Mouse (Mus musculus) embryonic facial prominence, embryonic 13.5 days (tissue): Measurements from ENCODE around the gene U90926. TPM values are rescaled to one million over a fixed set of nuclear protein-coding genes. Genes with fewer than 3 reads are reported as not detected.
"Not testable (repeated sequence)": the region's sequence is repeated elsewhere in the genome, so short reads cannot be mapped to it uniquely, and the experiment has no call there.

ENCODE experiments used
- ATAC-seq: fragments of 200-750 bp; cut with Nextera tagmentation; 2 replicates; pipeline ENCODE4 v1.8.0; 2017; ENCODE audit warnings: low read depth; ENCODE audit not compliant: insufficient number of reproducible peaks, insufficient read depth, low FRiP score, low TSS enrichment
- H3K27ac ChIP-seq: fragments of 300-500 bp; sonication (generic); 2 replicates; pipeline ENCODE4 v1.5.1; 2015; ENCODE audit warnings: moderate library complexity, mild to moderate bottlenecking, inconsistent platforms
- H3K27me3 ChIP-seq: fragments of 300-500 bp; sonication (generic); 2 replicates; pipeline ENCODE4 v1.6.1; 2015; ENCODE audit warnings: mild to moderate bottlenecking, inconsistent platforms
- H3K36me3 ChIP-seq: fragments of 300-500 bp; sonication (generic); 2 replicates; pipeline ENCODE4 v1.6.1; 2015; ENCODE audit warnings: mild to moderate bottlenecking, inconsistent platforms
- H3K4me1 ChIP-seq: fragments of 300-500 bp; sonication (generic); 2 replicates; pipeline ENCODE4 v1.6.1; 2015; ENCODE audit warnings: inconsistent platforms
- H3K4me2 ChIP-seq: fragments of 300-500 bp; sonication (generic); 2 replicates; pipeline ENCODE4 v1.6.1; 2015; ENCODE audit warnings: moderate library complexity, mild to moderate bottlenecking, inconsistent platforms
- H3K4me3 ChIP-seq: fragments of 300-500 bp; sonication (generic); 2 replicates; pipeline ENCODE4 v1.5.1; 2015; ENCODE audit warnings: mild to moderate bottlenecking, inconsistent platforms
- H3K9ac ChIP-seq: fragments of 300-500 bp; sonication (generic); 2 replicates; pipeline ENCODE4 v1.6.1; 2015; ENCODE audit warnings: mild to moderate bottlenecking, inconsistent platforms
- H3K9me3 ChIP-seq: fragments of 300-500 bp; sonication (generic); 2 replicates; pipeline ENCODE4 v1.6.1; 2016; ENCODE audit warnings: inconsistent platforms
- WGBS: fragments of 180-500 bp; shearing (Covaris S2); methylation state at CpG from one replicate; pipeline ENCODE4 v1.1.7; 2015; ENCODE audit warnings: mixed read lengths; 5-methylcytosine and 5-hydroxymethylcytosine counted together
- polyA plus RNA-seq: library from polyadenylated mRNA; unstranded; fragments of >200 nt; fragmentation: Nextera tagmentation; extraction: Ambion mirVana; gene quantifications from 2 replicates; pipeline ENCODE4 v1.2.1, GENCODE M21; 2015

The U90926 gene
- polyA plus RNA-seq, 1 experiment from 2014 or later, result not detected

- H3K4me2 ChIP-seq, result no peak overlapping the region
- 89% methylated on average over 4 of the region's 4 CpGs for WGBS
- H3K27me3 ChIP-seq, result no peaks in the 10 kb centered on the region
Observed at GRCm38 (mm10) chr5:92212231-92212630, 3.0 kb downstream of the U90926 start.

GRCm38 (mm10) chr5:92210205-92210604 lies 5.0 kb downstream of the U90926 start:
- no peak overlapping the region for H3K4me2 ChIP-seq
- peaks cover 5% of the 10 kb centered on the region for H3K36me3 ChIP-seq
- no peaks in the 10 kb centered on the region for H3K9me3 ChIP-seq
- 72% methylated on average over 8 of the region's 8 CpGs for WGBS
- no peak for ATAC-seq
- H3K27me3 ChIP-seq, result no peaks in the 10 kb centered on the region
- no peaks in the 10 kb centered on the region for H3K4me1 ChIP-seq
- no peak overlapping the region for H3K4me3 ChIP-seq
- H3K9ac ChIP-seq, result no peak overlapping the region
- no peak overlapping the region for H3K27ac ChIP-seq

More at GRCm38 (mm10) chr5:92212231-92212630, 3.0 kb downstream of the U90926 start:
- Histone ChIP-seq H3K27ac (no peak overlapping the region), H3K4me1 (no peaks in the 10 kb centered on the region), H3K36me3 (no peaks in the 10 kb centered on the region), H3K9ac (no peak overlapping the region), H3K9me3 (no peaks in the 10 kb centered on the region), H3K4me3 (no peak overlapping the region)
- ATAC-seq, result no peak

- 79% methylated on average over 6 of the region's 6 CpGs for WGBS
- Histone ChIP-seq H3K36me3 (peaks cover 41% of the 10 kb centered on the region), H3K27me3 (no peaks in the 10 kb centered on the region), H3K4me3 (no peak overlapping the region), H3K4me1 (no peaks in the 10 kb centered on the region), H3K4me2 (no peak overlapping the region), H3K9me3 (no peaks in the 10 kb centered on the region), H3K9ac (no peak overlapping the region), H3K27ac (no peak overlapping the region)
- ATAC-seq, result no peak
Observed at GRCm38 (mm10) chr5:92206121-92206520, 9.1 kb downstream of the U90926 start.

- Histone ChIP-seq H3K9me3 (no peaks in the 10 kb centered on the region), H3K4me1 (no peaks in the 10 kb centered on the region), H3K27ac (no peak overlapping the region), H3K27me3 (no peaks in the 10 kb centered on the region), H3K4me2 (no peak overlapping the region), H3K9ac (no peak overlapping the region), H3K4me3 (no peak overlapping the region), H3K36me3 (peaks cover 45% of the 10 kb centered on the region)
- no peak for ATAC-seq
- 87% methylated on average over 5 of the region's 5 CpGs for WGBS
Observed at GRCm38 (mm10) chr5:92205706-92206105, 9.5 kb downstream of the U90926 start.

GRCm38 (mm10) chr5:92205184-92205583 lies 10.0 kb downstream of the U90926 start:
- 94% methylated on average over 7 of the region's 7 CpGs for WGBS
- Histone ChIP-seq H3K4me3 (no peak overlapping the region), H3K9me3 (no peaks in the 10 kb centered on the region), H3K27me3 (no peaks in the 10 kb centered on the region), H3K4me2 (no peak overlapping the region), H3K4me1 (no peaks in the 10 kb centered on the region), H3K27ac (no peak overlapping the region), H3K9ac (no peak overlapping the region), H3K36me3 (peaks cover 49% of the 10 kb centered on the region)
- no peak for ATAC-seq

- ATAC-seq, result no peak
- H3K36me3 ChIP-seq, result peaks cover 55% of the 10 kb centered on the region
- no peak overlapping the region for H3K4me3 ChIP-seq
- no peaks in the 10 kb centered on the region for H3K9me3 ChIP-seq
- H3K27ac ChIP-seq, result no peak overlapping the region
- WGBS, result 88% methylated on average over 6 of the region's 6 CpGs
- no peaks in the 10 kb centered on the region for H3K4me1 ChIP-seq
- no peak overlapping the region for H3K4me2 ChIP-seq
- H3K9ac ChIP-seq, result no peak overlapping the region
- H3K27me3 ChIP-seq, result no peaks in the 10 kb centered on the region
Observed at GRCm38 (mm10) chr5:92204162-92205036, 10.8 kb downstream of the U90926 start.

GRCm38 (mm10) chr5:92198266-92198665 lies 16.9 kb downstream of the U90926 start:
- no peaks in the 10 kb centered on the region for H3K4me1 ChIP-seq
- peaks cover 91% of the 10 kb centered on the region for H3K36me3 ChIP-seq
- WGBS, result 87% methylated on average over 8 of the region's 8 CpGs
- H3K27ac ChIP-seq, result no peak overlapping the region
- H3K4me3 ChIP-seq, result no peak overlapping the region
- H3K9me3 ChIP-seq, result no peaks in the 10 kb centered on the region
- no peak overlapping the region for H3K4me2 ChIP-seq
- H3K9ac ChIP-seq, result no peak overlapping the region
- H3K27me3 ChIP-seq, result no peaks in the 10 kb centered on the region
- ATAC-seq, result no peak

- Histone ChIP-seq H3K4me1 (no peaks in the 10 kb centered on the region), H3K4me3 (no peak overlapping the region), H3K27me3 (no peaks in the 10 kb centered on the region), H3K4me2 (no peak overlapping the region), H3K9ac (no peak overlapping the region), H3K36me3 (peaks cover 93% of the 10 kb centered on the region), H3K9me3 (no peaks in the 10 kb centered on the region), H3K27ac (no peak overlapping the region)
- WGBS, result 78% methylated on average over 15 of the region's 15 CpGs
- no peak for ATAC-seq
Observed at GRCm38 (mm10) chr5:92196895-92197811, 18.1 kb downstream of the U90926 start.

- not testable (repeated sequence) for H3K27ac ChIP-seq, ATAC-seq, H3K9ac ChIP-seq, H3K4me2 ChIP-seq, H3K9me3 ChIP-seq, H3K4me3 ChIP-seq, H3K27me3 ChIP-seq, H3K4me1 ChIP-seq
- peaks cover 87% of the 10 kb centered on the region for H3K36me3 ChIP-seq
- WGBS, result 44% methylated on average over 2 of the region's 2 CpGs
Observed at GRCm38 (mm10) chr5:92195716-92196115, 19.5 kb downstream of the U90926 start.

GRCm38 (mm10) chr5:92188881-92189483 lies 26.2 kb downstream of the U90926 start:
- H3K27ac ChIP-seq, result no peak overlapping the region
- no peaks in the 10 kb centered on the region for H3K4me1 ChIP-seq
- 95% methylated on average over 7 of the region's 7 CpGs for WGBS
- H3K4me2 ChIP-seq, result no peak overlapping the region
- peaks cover 77% of the 10 kb centered on the region for H3K36me3 ChIP-seq
- H3K27me3 ChIP-seq, result no peaks in the 10 kb centered on the region
- no peak for ATAC-seq
- H3K4me3 ChIP-seq, result no peak overlapping the region
- no peaks in the 10 kb centered on the region for H3K9me3 ChIP-seq
- H3K9ac ChIP-seq, result no peak overlapping the region

GRCm38 (mm10) chr5:92183071-92183830 lies 32.0 kb downstream of the U90926 start:
- ATAC-seq, result no peak
- Histone ChIP-seq H3K27ac (no peak overlapping the region), H3K9me3 (no peaks in the 10 kb centered on the region), H3K27me3 (no peaks in the 10 kb centered on the region), H3K4me1 (no peaks in the 10 kb centered on the region), H3K4me2 (no peak overlapping the region), H3K4me3 (no peak overlapping the region), H3K36me3 (peaks cover 73% of the 10 kb centered on the region), H3K9ac (no peak overlapping the region)
- 90% methylated on average over 8 of the region's 8 CpGs for WGBS
